Mouse (Mus musculus) urinary bladder, postnatal 4 days (tissue): Measurements from ENCODE around the gene Serinc5.

Experiments
- DNase-seq, 2 experiments: peaks; one replicate each; pipeline ENCODE4 v3.0.0; 2021 to 2022; ENCODE audit warnings: low spot score in 2 of 2

Gene Serinc5

GRCm38 (mm10) chr13:92613094-92613493 is 2.2 kb downstream of the Serinc5 start:
- DNase-seq, result no peak

- DNase-seq, result no peak
Measured at GRCm38 (mm10) chr13:92615201-92615600, 4.3 kb downstream of the Serinc5 start.

GRCm38 (mm10) chr13:92616459-92616858 is 5.6 kb downstream of the Serinc5 start:
- DNase-seq, result no peak

GRCm38 (mm10) chr13:92626196-92626595 is 15.3 kb downstream of the Serinc5 start:
- peak in 1 of 2 experiments; percentile 51 for DNase-seq

- no peak for DNase-seq
Measured at GRCm38 (mm10) chr13:92626725-92627124, 15.8 kb downstream of the Serinc5 start.

- peak in 1 of 2 experiments; percentile 22 for DNase-seq
Measured at GRCm38 (mm10) chr13:92629509-92629908, 18.6 kb downstream of the Serinc5 start.

- DNase-seq, result no peak
Measured at GRCm38 (mm10) chr13:92631450-92631849, 20.6 kb downstream of the Serinc5 start.

- DNase-seq, result no peak
Measured at GRCm38 (mm10) chr13:92632550-92632949, 21.7 kb downstream of the Serinc5 start.

GRCm38 (mm10) chr13:92635040-92635439 is 24.1 kb downstream of the Serinc5 start:
- DNase-seq, result no peak

- no peak for DNase-seq
Measured at GRCm38 (mm10) chr13:92636226-92636909, 25.5 kb downstream of the Serinc5 start.

GRCm38 (mm10) chr13:92636910-92637275 is 26.0 kb downstream of the Serinc5 start:
- DNase-seq, result peak; percentile 34 to 60

- DNase-seq, result no peak
Measured at GRCm38 (mm10) chr13:92639093-92640014, 28.5 kb downstream of the Serinc5 start.

- DNase-seq, result no peak
Measured at GRCm38 (mm10) chr13:92644199-92644598, 33.3 kb downstream of the Serinc5 start.

- DNase-seq, result no peak
Measured at GRCm38 (mm10) chr13:92644753-92645152, 33.9 kb downstream of the Serinc5 start.

- DNase-seq, result no peak
Measured at GRCm38 (mm10) chr13:92647695-92648094, 36.8 kb downstream of the Serinc5 start.

- DNase-seq, result no peak
Measured at GRCm38 (mm10) chr13:92649111-92649510, 38.2 kb downstream of the Serinc5 start.

- no peak for DNase-seq
Measured at GRCm38 (mm10) chr13:92650956-92651355, 40.1 kb downstream of the Serinc5 start.

GRCm38 (mm10) chr13:92652498-92652897 is 41.6 kb downstream of the Serinc5 start:
- no peak for DNase-seq

GRCm38 (mm10) chr13:92653283-92653682 is 42.4 kb downstream of the Serinc5 start:
- DNase-seq, result no peak

- DNase-seq, result no peak
Measured at GRCm38 (mm10) chr13:92656815-92657513, 46.1 kb downstream of the Serinc5 start.

- no peak for DNase-seq
Measured at GRCm38 (mm10) chr13:92659611-92660010, 48.7 kb downstream of the Serinc5 start.
